Mouse (Mus musculus) hindbrain, embryonic 11.5 days (tissue): ENCODE results near the gene 3110082I17Rik. TPM values are rescaled to one million over a fixed set of nuclear protein-coding genes. Genes with fewer than 3 reads are reported as not detected.
A peak's percentile ranks its signal among the peaks of the same experiment; 100 is the strongest.

Experiments
- ATAC-seq: fragments of 200-750 bp; cut with Nextera tagmentation; 2 replicates; pipeline ENCODE4 v1.8.0; 2017; ENCODE audit warnings: mild to moderate bottlenecking, moderate TSS enrichment, moderate library complexity; ENCODE audit not compliant: low FRiP score
- DNase-seq: peaks from one replicate; pipeline ENCODE4 v3.0.0-alpha.2; 2015; ENCODE audit warnings: low spot score
- H3K27ac ChIP-seq: fragments of 300-500 bp; sonication (generic); 2 replicates; pipeline ENCODE4 v1.5.1; 2014; ENCODE audit warnings: mild to moderate bottlenecking, low read depth, low read length
- H3K27me3 ChIP-seq: fragments of 300-500 bp; sonication (generic); 2 replicates; pipeline ENCODE4 v1.6.1; 2014; ENCODE audit warnings: mild to moderate bottlenecking, low read length, moderate library complexity, mixed read lengths; ENCODE audit not compliant: control insufficient read depth, insufficient read depth
- H3K36me3 ChIP-seq: fragments of 300-500 bp; sonication (generic); 2 replicates; pipeline ENCODE4 v1.6.1; 2014; ENCODE audit warnings: mild to moderate bottlenecking, low read length, moderate library complexity, mixed read lengths; ENCODE audit not compliant: control insufficient read depth, insufficient read depth
- H3K4me1 ChIP-seq: fragments of 300-500 bp; sonication (generic); replicated peaks from 2 replicates; pipeline ENCODE4 v1.6.1; 2014; ENCODE audit warnings: low read length, mixed read lengths; ENCODE audit not compliant: control insufficient read depth, insufficient read depth
- H3K4me2 ChIP-seq: fragments of 300-500 bp; sonication (generic); replicated peaks from 2 replicates; pipeline ENCODE4 v1.6.1; 2014; ENCODE audit warnings: mild to moderate bottlenecking, low read depth, low read length
- H3K4me3 ChIP-seq: fragments of 300-500 bp; sonication (generic); 2 replicates; pipeline ENCODE4 v1.5.1; 2014; ENCODE audit warnings: low read depth, low read length
- H3K9ac ChIP-seq: fragments of 300-500 bp; sonication (generic); 2 replicates; pipeline ENCODE4 v1.6.1; 2014; ENCODE audit warnings: low read depth, low read length
- H3K9me3 ChIP-seq: fragments of 300-500 bp; sonication (generic); 2 replicates; pipeline ENCODE4 v1.6.1; 2016; ENCODE audit warnings: low read length; ENCODE audit not compliant: control insufficient read depth
- WGBS: fragments of 180-500 bp; shearing (Covaris S2); extraction: QIAGEN DNeasy Blood & Tissue Kit; methylation state at CpG from one replicate; pipeline ENCODE4 v1.1.7; 2014; 5-methylcytosine and 5-hydroxymethylcytosine counted together
- polyA plus RNA-seq: library from polyadenylated mRNA; unstranded; fragments of >200 nt; fragmentation: Nextera tagmentation; extraction: Ambion mirVana; gene quantifications from 2 replicates; pipeline ENCODE4 v1.2.1, GENCODE M21; 2014

Gene 3110082I17Rik
- polyA plus RNA-seq, 1 experiment from 2014 or later = 29.2 TPM

DNA sequence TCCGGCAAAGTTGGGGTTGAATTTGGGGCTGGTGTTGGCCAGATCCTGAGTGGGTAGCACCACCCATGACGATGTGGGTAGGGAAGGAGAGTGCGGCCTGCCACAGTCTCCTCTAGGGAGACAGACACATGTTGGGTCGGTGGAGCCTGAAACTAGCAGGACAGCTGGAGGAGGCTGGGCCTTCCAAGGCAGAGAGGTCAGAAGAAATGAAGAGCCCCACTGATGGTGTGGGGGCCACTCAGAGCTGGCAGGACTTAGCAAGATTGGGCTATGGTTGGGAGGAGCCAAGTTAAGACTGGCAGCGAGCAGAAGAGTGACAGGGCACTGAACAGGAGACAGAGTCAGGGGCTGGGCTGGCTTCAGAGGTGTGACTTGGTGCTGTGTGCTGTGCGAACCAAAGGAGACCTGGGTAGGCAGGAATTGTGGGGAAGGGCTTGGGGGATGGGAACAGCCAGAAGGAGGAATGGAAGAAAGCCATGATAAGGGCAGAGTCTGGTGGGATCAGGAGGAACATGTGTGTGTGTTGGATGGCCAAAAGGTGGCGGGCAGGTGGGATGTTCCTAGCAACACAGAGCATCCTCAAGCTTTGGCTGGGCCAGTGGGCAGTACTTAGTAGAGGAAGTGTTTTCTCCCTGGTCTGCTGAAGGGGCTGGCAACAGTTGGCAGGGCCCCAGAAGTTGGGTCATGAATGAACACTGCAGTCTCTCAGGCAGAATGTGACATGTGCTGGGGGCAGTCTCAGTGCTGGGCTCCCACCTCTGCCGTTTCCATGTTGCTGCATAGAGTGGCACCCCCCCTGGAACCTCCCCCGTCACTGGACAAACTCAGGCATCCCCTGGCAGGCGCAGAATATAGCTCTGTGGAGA, 72.8 kb downstream of the 3110082I17Rik start:
- H3K9me3 ChIP-seq = no peaks in the 10 kb centered on the region
- no peak overlapping the region for H3K9ac ChIP-seq
- no peak overlapping the region for H3K4me2 ChIP-seq
- no peak for ATAC-seq
- no peaks in the 10 kb centered on the region; the same call in 1 of the 2 replicates for H3K27me3 ChIP-seq
- 85% methylated on average over 10 of the region's 10 CpGs for WGBS
- no peak overlapping the region for H3K4me3 ChIP-seq
- 0 out of 2 replicates have a peak, but pooled peaks cover 3% of the 10 kb centered on the region for H3K4me1 ChIP-seq
- no peak overlapping the region for H3K27ac ChIP-seq
- no peak for DNase-seq
- H3K36me3 ChIP-seq = no peaks in the 10 kb centered on the region

DNA sequence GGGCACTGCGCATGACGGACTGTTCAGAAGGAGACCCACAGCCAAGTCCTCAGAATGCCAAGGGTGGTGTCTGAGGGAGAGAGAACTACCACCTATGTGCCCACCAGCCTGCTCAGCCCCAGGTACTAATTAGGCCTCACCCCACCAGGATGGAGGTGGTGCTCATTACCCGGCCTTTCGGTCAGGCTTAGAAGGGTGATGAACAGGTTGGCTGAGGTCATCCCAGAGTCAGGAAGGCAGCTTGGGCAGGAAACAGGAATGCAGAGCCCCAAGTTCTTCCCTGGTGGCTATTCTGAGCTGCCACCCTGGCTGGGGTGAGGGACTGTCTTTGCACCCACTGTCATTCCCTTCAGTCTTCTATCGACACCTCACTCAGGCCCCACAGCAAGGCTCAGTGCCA, 74.3 kb downstream of the 3110082I17Rik start:
- DNase-seq (no peak), ATAC-seq (no peak)
- no peak overlapping the region for H3K27ac ChIP-seq
- no peak overlapping the region for H3K4me3 ChIP-seq
- H3K36me3 ChIP-seq = no peaks in the 10 kb centered on the region
- H3K9ac ChIP-seq = no peak overlapping the region
- no peaks in the 10 kb centered on the region for H3K9me3 ChIP-seq
- H3K4me2 ChIP-seq = no peak overlapping the region
- H3K4me1 ChIP-seq = 0 out of 2 replicates have a peak, but pooled peaks cover 3% of the 10 kb centered on the region
- 97% methylated on average over 5 of the region's 5 CpGs for WGBS
- no peaks in the 10 kb centered on the region for H3K27me3 ChIP-seq

GRCm38 (mm10) chr5:139384531-139384930, 75.8 kb downstream of the 3110082I17Rik start:
- H3K36me3 ChIP-seq = no peaks in the 10 kb centered on the region
- H3K27ac ChIP-seq = no peak overlapping the region
- 0 out of 2 replicates have a peak, but pooled peaks cover 2% of the 10 kb centered on the region for H3K4me1 ChIP-seq
- DNase-seq (no peak), ATAC-seq (no peak)
- H3K27me3 ChIP-seq = no peaks in the 10 kb centered on the region
- no peak overlapping the region for H3K4me3 ChIP-seq
- no peak overlapping the region for H3K9ac ChIP-seq
- H3K9me3 ChIP-seq = no peaks in the 10 kb centered on the region
- 69% methylated on average over 10 of the region's 10 CpGs for WGBS
- H3K4me2 ChIP-seq = no peak overlapping the region

DNA sequence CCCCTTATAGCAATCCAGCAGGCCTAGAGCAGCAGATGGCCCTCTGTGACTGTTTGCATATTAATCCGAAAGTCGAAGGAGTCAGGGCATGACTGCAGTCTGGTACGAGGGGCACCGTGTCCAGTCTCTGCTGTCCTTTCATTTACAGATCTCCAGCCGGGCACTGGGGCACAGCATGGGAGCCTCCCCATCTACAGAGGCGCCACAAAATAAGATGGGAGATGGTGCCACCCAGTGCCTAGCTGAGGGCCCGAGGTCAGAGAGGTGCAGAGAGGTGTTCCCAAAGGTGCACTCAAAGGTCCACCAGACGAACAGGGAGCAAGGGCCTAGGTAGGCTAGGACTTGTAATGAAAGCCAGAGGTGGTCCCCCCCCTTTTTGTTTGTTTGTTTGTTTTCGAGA, 77.1 kb downstream of the 3110082I17Rik start:
- no peak overlapping the region for H3K4me2 ChIP-seq
- H3K9me3 ChIP-seq = no peaks in the 10 kb centered on the region
- H3K4me1 ChIP-seq = no peaks in the 10 kb centered on the region
- H3K4me3 ChIP-seq = no peak overlapping the region
- H3K27me3 ChIP-seq = no peaks in the 10 kb centered on the region
- H3K27ac ChIP-seq = 0 out of 2 replicates have a peak overlapping the region, but pooled peaks have one; percentile 7
- DNase-seq = no peak
- H3K36me3 ChIP-seq = no peaks in the 10 kb centered on the region
- 79% methylated on average over 9 of the region's 9 CpGs for WGBS
- H3K9ac ChIP-seq = no peak overlapping the region
- ATAC-seq = no peak

DNA sequence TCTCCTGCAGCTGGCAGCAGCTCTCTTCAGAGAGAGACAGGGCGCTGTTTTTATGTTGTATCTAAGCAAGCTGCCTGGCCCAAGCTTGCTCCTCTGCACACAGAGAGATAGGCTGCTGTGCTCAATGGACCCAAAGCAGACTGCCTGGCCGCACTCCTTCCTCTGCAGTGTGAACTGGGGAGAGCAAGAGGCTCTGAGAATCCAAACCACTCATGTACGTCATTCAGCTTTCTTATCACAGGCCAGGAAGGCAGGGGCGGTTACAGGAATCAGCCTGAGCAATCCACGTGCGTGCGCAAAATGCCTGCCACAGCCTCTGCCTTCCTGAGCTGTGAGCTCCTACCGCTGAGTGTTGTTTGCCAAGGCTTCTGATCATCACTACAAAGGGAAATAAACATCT, 77.6 kb downstream of the 3110082I17Rik start:
- whole genome bisulfite sequencing = 78% methylated on average over 8 of the region's 8 CpGs
- Histone ChIP-seq H3K4me3 (no peak overlapping the region), H3K9ac (0 out of 2 replicates have a peak overlapping the region, but pooled peaks have one; percentile 24), H3K36me3 (no peaks in the 10 kb centered on the region), H3K9me3 (no peaks in the 10 kb centered on the region), H3K4me2 (no peak overlapping the region), H3K27me3 (no peaks in the 10 kb centered on the region), H3K27ac (peak overlapping the region; percentile 7; the same call in 1 of the 2 replicates), H3K4me1 (no peaks in the 10 kb centered on the region)
- no peak for ATAC-seq
- no peak for DNase-seq

DNA sequence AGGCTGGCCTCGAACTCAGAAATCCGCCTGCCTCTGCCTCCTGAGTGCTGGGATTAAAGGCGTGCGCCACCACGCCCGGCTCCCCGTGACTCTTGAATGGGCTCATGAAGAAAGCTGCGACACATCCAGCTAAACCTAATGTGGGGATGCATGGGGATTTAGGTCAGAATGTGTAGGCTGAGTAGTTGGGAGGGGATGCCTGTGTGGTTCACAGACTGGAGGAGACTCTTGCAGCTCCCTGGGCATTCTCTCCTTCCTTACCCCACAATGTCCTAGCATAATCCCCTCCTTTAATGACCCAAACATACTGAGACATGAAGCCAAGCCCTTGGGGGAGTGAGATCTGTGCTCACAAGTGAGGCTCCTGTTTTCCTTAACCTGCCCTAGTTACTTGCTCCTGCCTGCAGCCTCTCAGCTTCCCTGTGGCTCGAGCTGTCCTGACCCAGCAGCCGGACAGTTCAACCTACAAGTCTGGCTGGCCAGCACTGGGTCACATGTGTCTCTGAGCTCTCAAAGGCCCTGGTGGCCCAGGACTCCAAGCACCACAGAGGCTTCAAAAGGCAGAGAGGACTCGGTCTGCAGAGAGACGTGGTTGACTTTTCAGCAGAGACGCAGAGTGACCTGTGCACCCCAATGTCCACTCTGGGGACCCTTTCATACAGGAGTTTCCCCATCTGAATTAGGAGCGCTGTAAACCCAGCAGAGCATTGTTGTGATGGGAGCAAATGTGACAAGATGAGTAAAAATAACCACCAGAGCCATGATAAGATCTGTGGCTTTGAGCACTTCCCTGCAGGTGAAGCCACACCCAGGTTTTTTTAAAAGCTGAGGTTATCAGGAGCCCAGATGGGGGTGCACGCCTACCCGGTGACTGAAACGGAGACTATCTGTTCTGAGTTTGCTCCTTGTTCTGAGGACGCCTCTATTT, 78.5 kb downstream of the 3110082I17Rik start:
- DNase-seq (no peak), ATAC-seq (no peak)
- Histone ChIP-seq H3K27ac (no peak overlapping the region), H3K9ac (no peak overlapping the region), H3K4me1 (no peaks in the 10 kb centered on the region; the same call in 1 of the 2 replicates), H3K9me3 (no peaks in the 10 kb centered on the region), H3K36me3 (no peaks in the 10 kb centered on the region), H3K4me3 (no peak overlapping the region), H3K4me2 (no peak overlapping the region), H3K27me3 (no peaks in the 10 kb centered on the region)
- 83% methylated on average over 18 of the region's 18 CpGs for WGBS

- ATAC-seq (peak; percentile 85), DNase-seq (peak; percentile 87)
- Histone ChIP-seq H3K4me2 (peak overlapping the region; percentile 93), H3K27me3 (no peaks in the 10 kb centered on the region), H3K9me3 (no peaks in the 10 kb centered on the region), H3K36me3 (no peaks in the 10 kb centered on the region), H3K4me1 (no peaks in the 10 kb centered on the region; the same call in 1 of the 2 replicates), H3K4me3 (peak overlapping the region; percentile 65), H3K27ac (peak overlapping the region; percentile 5), H3K9ac (peak overlapping the region; percentile 64)
- 1% methylated on average over 71 of the region's 73 CpGs for WGBS
These were observed 79.7 kb downstream of the 3110082I17Rik start for GRCm38 (mm10) chr5:139380385-139381248.
